Comparison of ENCODE assay signal across 21 mouse cellular contexts in genomic region chr8:77239462-77239861, GRCm38 (mm10).
DNase-seq lines count a peak whose midpoint lies in the region; ATAC-seq and TF ChIP-seq lines count a peak whose summit lies in the region.
"Had no signal": no experiment of that assay in that cellular context is flagged by ENCODE, and none has a peak within 500 bp of the region (broad histone marks: within the 10 kb centered on the region; RNA-seq: fewer than 3 reads in every experiment).

No protein-coding gene starts in this region.

- no peaks in the 10 kb centered on the region for H3K9me3 ChIP-seq in heart, postnatal 0 days (replicated peaks; ENCODE audit: control insufficient read depth, low read length)
- H3K9me3 ChIP-seq in lung, embryonic 14.5 days (ENCODE audit: low read depth, low read length), result no peaks in the 10 kb centered on the region
- H3K9me3 ChIP-seq: forebrain, embryonic 12.5 days; midbrain, embryonic 10.5 days; neural tube, embryonic 13.5 days had no signal

- no peaks in the 10 kb centered on the region for H3K27me3 ChIP-seq in heart, postnatal 0 days (ENCODE audit: control insufficient read depth, insufficient read depth, low read length)
- H3K27me3 ChIP-seq in lung, embryonic 14.5 days (ENCODE audit: insufficient read depth, low read length), result no peaks in the 10 kb centered on the region
- H3K27me3 ChIP-seq: forebrain, embryonic 12.5 days; neural tube, embryonic 13.5 days had no signal

- no peaks in the 10 kb centered on the region for H3K4me1 ChIP-seq in heart, postnatal 0 days (ENCODE audit: control insufficient read depth, insufficient read depth)
- H3K4me1 ChIP-seq in lung, embryonic 14.5 days (ENCODE audit: insufficient read depth), result no peaks in the 10 kb centered on the region
- H3K4me1 ChIP-seq: forebrain, embryonic 12.5 days; midbrain, embryonic 10.5 days; neural tube, embryonic 13.5 days had no signal

- H3K36me3 ChIP-seq in heart, postnatal 0 days (replicated peaks; ENCODE audit: control insufficient read depth, insufficient read depth, low read length), result peaks cover 13% of the 10 kb centered on the region; the same call in 1 of the 2 replicates
- H3K36me3 ChIP-seq in lung, embryonic 14.5 days (ENCODE audit: insufficient read depth), result no peaks in the 10 kb centered on the region
- H3K36me3 ChIP-seq: forebrain, embryonic 12.5 days; midbrain, embryonic 10.5 days; neural tube, embryonic 13.5 days had no signal

- no peak overlapping the region for H3K4me2 ChIP-seq in heart, postnatal 0 days (ENCODE audit: low read depth, low read length)
- no peak overlapping the region for H3K4me2 ChIP-seq in lung, embryonic 14.5 days
- H3K4me2 ChIP-seq: forebrain, embryonic 12.5 days; neural tube, embryonic 13.5 days had no signal

- no peak for TF ChIP-seq EP300 in heart, postnatal 0 days (IDR thresholded peaks at IDR 0.05; ENCODE audit: low read depth)

- H3K4me3 ChIP-seq in heart, postnatal 0 days (ENCODE audit: low read depth, low read length), result no peak overlapping the region
- H3K4me3 ChIP-seq in lung, embryonic 14.5 days (ENCODE audit: low read depth, low read length), result no peak overlapping the region
- H3K4me3 ChIP-seq: forebrain, embryonic 12.5 days; midbrain, embryonic 10.5 days; neural tube, embryonic 13.5 days had no signal

- ATAC-seq in heart, postnatal 0 days (ENCODE audit: insufficient read depth, low read depth), result no peak
- ATAC-seq in lung, embryonic 14.5 days (ENCODE audit: insufficient read depth), result no peak
- no peak for ATAC-seq in erythroid progenitor cell, adult 5-6 weeks (replicated peaks; ENCODE audit: low FRiP score, poor library complexity, severe bottlenecking)
- ATAC-seq: intestine, embryonic 16.5 days had no signal

- H3K27ac ChIP-seq in heart, postnatal 0 days (ENCODE audit: low read depth), result no peak overlapping the region
- no peak overlapping the region for H3K27ac ChIP-seq in lung, embryonic 14.5 days (ENCODE audit: low read depth)
- H3K27ac ChIP-seq: forebrain, embryonic 12.5 days; macrophage; midbrain, embryonic 10.5 days; neural tube, embryonic 13.5 days had no signal

- TF ChIP-seq CTCF in heart, postnatal 0 days (IDR thresholded peaks at IDR 0.05; ENCODE audit: low read depth), result peak; percentile 29
- peak; percentile 45; the same call in 1 of the 2 replicates for TF ChIP-seq CTCF in lung, embryonic 14.5 days (IDR thresholded peaks at IDR 0.05; ENCODE audit: low read depth)

- DNase-seq in heart, postnatal 0 days (ENCODE audit: low spot score), result no peak
- DNase-seq in heart, adult 9 months (ENCODE audit: low spot score in 2 of 2), result no peak
- no peak for DNase-seq in lung, embryonic 14.5 days
- no peak for DNase-seq in lung, postnatal 4 days
- peak; percentile 18 for DNase-seq in CD4-positive, CD25-positive, alpha-beta regulatory T cell, adult 2 months (ENCODE audit: low read depth, low spot score)
- DNase-seq in adipocyte (ENCODE audit: low spot score), result peak; percentile 11
- DNase-seq in urinary bladder, postnatal 14 days (ENCODE audit: low spot score), result no peak
- DNase-seq: adrenal gland, adult 8-10 months; cerebellum, adult 9-10 months; gastrocnemius, postnatal 25 days; liver; lung, adult 18-20 months; right cerebral cortex, postnatal 14 days; thymus, adult 18-20 months; thymus, postnatal 4 days had no signal

- H3K9ac ChIP-seq in heart, postnatal 0 days (replicated peaks; ENCODE audit: low read depth, low read length), result no peak overlapping the region
- H3K9ac ChIP-seq in lung, embryonic 14.5 days, result no peak overlapping the region
- H3K9ac ChIP-seq: forebrain, embryonic 12.5 days; neural tube, embryonic 13.5 days had no signal

Comparison
In these comparisons a context has a peak if more than half of its experiments do, and no peak if none do; other contexts are left out.
1. DNase-seq: peak in CD4-positive, CD25-positive, alpha-beta regulatory T cell, adult 2 months (single experiment) and adipocyte (single experiment); none in heart, postnatal 0 days (single experiment), heart, adult 9 months (0 of 2), lung, embryonic 14.5 days (single experiment), lung, postnatal 4 days (0 of 2) and urinary bladder, postnatal 14 days (single experiment).